Mouse (Mus musculus) liver, embryonic 12.5 days (tissue): ENCODE data around the gene Mrpl1. TPM values are rescaled to one million over a fixed set of nuclear protein-coding genes. Genes with fewer than 3 reads are reported as not detected.
A peak's percentile ranks its signal among the peaks of the same experiment; 100 is the strongest.

Experiments
- ATAC-seq: fragments of 200-750 bp; cut with Nextera tagmentation; 2 replicates; pipeline ENCODE4 v1.8.0; 2017; ENCODE audit warnings: moderate number of reproducible peaks, mild to moderate bottlenecking, moderate library complexity
- H3K27ac ChIP-seq: fragments of 300-500 bp; sonication (generic); 2 replicates; pipeline ENCODE4 v1.5.1; 2016; ENCODE audit warnings: mild to moderate bottlenecking
- H3K27me3 ChIP-seq: fragments of 300-500 bp; sonication (generic); replicated peaks from 2 replicates; pipeline ENCODE4 v1.6.1; 2016; ENCODE audit warnings: mild to moderate bottlenecking, moderate library complexity
- H3K36me3 ChIP-seq: fragments of 300-500 bp; sonication (generic); 2 replicates; pipeline ENCODE4 v1.6.1; 2016; ENCODE audit warnings: mild to moderate bottlenecking, moderate library complexity
- H3K4me1 ChIP-seq: fragments of 300-500 bp; sonication (generic); 2 replicates; pipeline ENCODE4 v1.6.1; 2016
- H3K4me2 ChIP-seq: fragments of 300-500 bp; sonication (generic); 2 replicates; pipeline ENCODE4 v1.6.1; 2016; ENCODE audit warnings: mild to moderate bottlenecking, moderate library complexity
- H3K4me3 ChIP-seq: fragments of 300-500 bp; sonication (generic); 2 replicates; pipeline ENCODE4 v1.5.1; 2016; ENCODE audit warnings: mild to moderate bottlenecking, moderate library complexity
- H3K9ac ChIP-seq: fragments of 300-500 bp; sonication (generic); 2 replicates; pipeline ENCODE4 v1.6.1; 2016; ENCODE audit warnings: mild to moderate bottlenecking, moderate library complexity
- H3K9me3 ChIP-seq: fragments of 300-500 bp; sonication (generic); replicated peaks from 2 replicates; pipeline ENCODE4 v1.6.1; 2016; ENCODE audit warnings: mild to moderate bottlenecking, moderate library complexity
- WGBS: fragments of 180-500 bp; shearing (Covaris S2); methylation state at CpG from one replicate; pipeline ENCODE4 v1.1.7; 2016; ENCODE audit not compliant: insufficient replicate concordance; 5-methylcytosine and 5-hydroxymethylcytosine counted together
- polyA plus RNA-seq: library from polyadenylated mRNA; unstranded; fragments of >200 nt; fragmentation: Nextera tagmentation; extraction: Ambion mirVana; gene quantifications from 2 replicates; pipeline ENCODE4 v1.2.1, GENCODE M21; 2016

The Mrpl1 gene
- polyA plus RNA-seq, 1 experiment from 2014 or later = 23.6 TPM

- peak overlapping the region; percentile 86 for H3K4me3 ChIP-seq
- H3K27me3 ChIP-seq = no peaks in the 10 kb centered on the region
- ATAC-seq = peak; percentile 96
- peaks cover 14% of the 10 kb centered on the region for H3K36me3 ChIP-seq
- peak overlapping the region; percentile 82 for H3K9ac ChIP-seq
- peak overlapping the region; percentile 84 for H3K27ac ChIP-seq
- under 1% methylated on average over 35 of the region's 35 CpGs for WGBS
- no peaks in the 10 kb centered on the region for H3K9me3 ChIP-seq
- H3K4me1 ChIP-seq = peaks cover 23% of the 10 kb centered on the region
- peak overlapping the region; percentile 86 for H3K4me2 ChIP-seq
Measured at GRCm38 (mm10) chr5:96209916-96210583, 757 bp downstream of the Mrpl1 start.

GRCm38 (mm10) chr5:96218648-96219047 is 9.4 kb downstream of the Mrpl1 start:
- Histone ChIP-seq H3K27ac (no peak overlapping the region), H3K36me3 (peaks cover 13% of the 10 kb centered on the region), H3K4me3 (no peak overlapping the region), H3K9ac (no peak overlapping the region), H3K27me3 (no peaks in the 10 kb centered on the region), H3K4me1 (peaks cover 34% of the 10 kb centered on the region), H3K9me3 (no peaks in the 10 kb centered on the region), H3K4me2 (no peak overlapping the region)
- 63% methylated on average over 3 of the region's 3 CpGs for WGBS
- ATAC-seq = no peak

- no peak for ATAC-seq
- Histone ChIP-seq H3K4me1 (peaks cover 34% of the 10 kb centered on the region), H3K9ac (no peak overlapping the region), H3K27me3 (no peaks in the 10 kb centered on the region), H3K4me2 (no peak overlapping the region), H3K4me3 (no peak overlapping the region), H3K27ac (no peak overlapping the region), H3K36me3 (peaks cover 14% of the 10 kb centered on the region), H3K9me3 (no peaks in the 10 kb centered on the region)
- WGBS = 85% methylated on average over 4 of the region's 4 CpGs
Measured at GRCm38 (mm10) chr5:96219512-96219911, 10.2 kb downstream of the Mrpl1 start.

GRCm38 (mm10) chr5:96221298-96221697 is 12.0 kb downstream of the Mrpl1 start:
- WGBS = 24% methylated on average over 1 of the region's 1 CpGs
- Histone ChIP-seq H3K9ac (no peak overlapping the region), H3K27ac (peak overlapping the region; percentile 51; the same call in 1 of the 2 replicates), H3K9me3 (no peaks in the 10 kb centered on the region), H3K4me1 (peaks cover 34% of the 10 kb centered on the region), H3K36me3 (peaks cover 26% of the 10 kb centered on the region), H3K27me3 (no peaks in the 10 kb centered on the region), H3K4me3 (no peak overlapping the region), H3K4me2 (no peak overlapping the region)
- ATAC-seq = peak; percentile 47; the same call in 1 of the 2 replicates

- peak overlapping the region; percentile 10 for H3K4me2 ChIP-seq
- H3K4me3 ChIP-seq = no peak overlapping the region
- no peaks in the 10 kb centered on the region for H3K27me3 ChIP-seq
- 22% methylated on average over 5 of the region's 5 CpGs for WGBS
- peaks cover 33% of the 10 kb centered on the region for H3K36me3 ChIP-seq
- ATAC-seq = peak; percentile 71
- H3K9me3 ChIP-seq = no peaks in the 10 kb centered on the region
- H3K9ac ChIP-seq = no peak overlapping the region
- H3K4me1 ChIP-seq = peaks cover 34% of the 10 kb centered on the region
- peak overlapping the region; percentile 51 for H3K27ac ChIP-seq
Measured at GRCm38 (mm10) chr5:96221812-96222585, 12.7 kb downstream of the Mrpl1 start.

- ATAC-seq = no peak
- Histone ChIP-seq H3K9ac (no peak overlapping the region), H3K4me2 (no peak overlapping the region), H3K9me3 (no peaks in the 10 kb centered on the region), H3K36me3 (peaks cover 38% of the 10 kb centered on the region), H3K4me3 (no peak overlapping the region), H3K27ac (no peak overlapping the region), H3K27me3 (no peaks in the 10 kb centered on the region), H3K4me1 (peaks cover 34% of the 10 kb centered on the region)
- WGBS = 84% methylated on average over 3 of the region's 3 CpGs
Measured at GRCm38 (mm10) chr5:96222964-96223363, 13.7 kb downstream of the Mrpl1 start.

- Histone ChIP-seq H3K27me3 (no peaks in the 10 kb centered on the region), H3K4me1 (peaks cover 10% of the 10 kb centered on the region), H3K4me3 (no peak overlapping the region), H3K27ac (no peak overlapping the region), H3K36me3 (peaks cover 56% of the 10 kb centered on the region), H3K9ac (no peak overlapping the region), H3K9me3 (no peaks in the 10 kb centered on the region), H3K4me2 (no peak overlapping the region)
- no peak for ATAC-seq
- WGBS = 87% methylated on average over 8 of the region's 8 CpGs
Measured at GRCm38 (mm10) chr5:96226490-96226889, 17.2 kb downstream of the Mrpl1 start.

GRCm38 (mm10) chr5:96228967-96229366 is 19.7 kb downstream of the Mrpl1 start:
- Histone ChIP-seq H3K9me3 (no peaks in the 10 kb centered on the region), H3K9ac (no peak overlapping the region), H3K4me3 (no peak overlapping the region), H3K36me3 (peaks cover 69% of the 10 kb centered on the region), H3K4me1 (no peaks in the 10 kb centered on the region), H3K27ac (no peak overlapping the region), H3K27me3 (no peaks in the 10 kb centered on the region), H3K4me2 (no peak overlapping the region)
- no peak for ATAC-seq
- 90% methylated on average over 2 of the region's 2 CpGs for WGBS

- Histone ChIP-seq H3K27ac (no peak overlapping the region), H3K9ac (no peak overlapping the region), H3K4me1 (no peaks in the 10 kb centered on the region), H3K27me3 (no peaks in the 10 kb centered on the region), H3K9me3 (no peaks in the 10 kb centered on the region), H3K4me2 (no peak overlapping the region), H3K36me3 (peaks cover 43% of the 10 kb centered on the region), H3K4me3 (no peak overlapping the region)
- ATAC-seq = no peak
- WGBS = 74% methylated on average over 5 of the region's 5 CpGs
Measured at GRCm38 (mm10) chr5:96238797-96239196, 29.5 kb downstream of the Mrpl1 start.

GRCm38 (mm10) chr5:96240856-96241255 is 31.6 kb downstream of the Mrpl1 start:
- Histone ChIP-seq H3K4me1 (no peaks in the 10 kb centered on the region), H3K36me3 (peaks cover 32% of the 10 kb centered on the region), H3K4me3 (no peak overlapping the region), H3K9ac (no peak overlapping the region), H3K27me3 (no peaks in the 10 kb centered on the region), H3K27ac (no peak overlapping the region), H3K4me2 (no peak overlapping the region), H3K9me3 (no peaks in the 10 kb centered on the region)
- ATAC-seq = no peak
- 73% methylated on average over 1 of the region's 1 CpGs for WGBS

GRCm38 (mm10) chr5:96244511-96244910 is 35.2 kb downstream of the Mrpl1 start:
- H3K4me2 ChIP-seq = no peak overlapping the region
- no peak for ATAC-seq
- no peaks in the 10 kb centered on the region for H3K4me1 ChIP-seq
- H3K9ac ChIP-seq = no peak overlapping the region
- no peaks in the 10 kb centered on the region for H3K9me3 ChIP-seq
- peaks cover 17% of the 10 kb centered on the region for H3K36me3 ChIP-seq
- WGBS = 58% methylated on average over 1 of the region's 1 CpGs
- H3K27me3 ChIP-seq = no peaks in the 10 kb centered on the region
- H3K27ac ChIP-seq = no peak overlapping the region
- no peak overlapping the region for H3K4me3 ChIP-seq

GRCm38 (mm10) chr5:96253995-96254394 is 44.7 kb downstream of the Mrpl1 start:
- ATAC-seq = no peak
- H3K36me3 ChIP-seq = peaks cover 11% of the 10 kb centered on the region; the same call in 1 of the 2 replicates
- H3K9ac ChIP-seq = no peak overlapping the region
- 63% methylated on average over 2 of the region's 2 CpGs for WGBS
- H3K27ac ChIP-seq = no peak overlapping the region
- H3K4me2 ChIP-seq = no peak overlapping the region
- H3K27me3 ChIP-seq = no peaks in the 10 kb centered on the region
- no peak overlapping the region for H3K4me3 ChIP-seq
- no peaks in the 10 kb centered on the region for H3K9me3 ChIP-seq
- H3K4me1 ChIP-seq = no peaks in the 10 kb centered on the region
